Mouse (Mus musculus): ENCODE measurements around the gene Ranbp9. TPM values are rescaled to one million over a fixed set of nuclear protein-coding genes. Genes with fewer than 3 reads are reported as not detected.
A peak's percentile ranks its signal among the peaks of the same experiment; 100 is the strongest.

Ranbp9 gene
- polyA plus RNA-seq, 1 experiment from 2014 or later: 12.7 TPM

DNA sequence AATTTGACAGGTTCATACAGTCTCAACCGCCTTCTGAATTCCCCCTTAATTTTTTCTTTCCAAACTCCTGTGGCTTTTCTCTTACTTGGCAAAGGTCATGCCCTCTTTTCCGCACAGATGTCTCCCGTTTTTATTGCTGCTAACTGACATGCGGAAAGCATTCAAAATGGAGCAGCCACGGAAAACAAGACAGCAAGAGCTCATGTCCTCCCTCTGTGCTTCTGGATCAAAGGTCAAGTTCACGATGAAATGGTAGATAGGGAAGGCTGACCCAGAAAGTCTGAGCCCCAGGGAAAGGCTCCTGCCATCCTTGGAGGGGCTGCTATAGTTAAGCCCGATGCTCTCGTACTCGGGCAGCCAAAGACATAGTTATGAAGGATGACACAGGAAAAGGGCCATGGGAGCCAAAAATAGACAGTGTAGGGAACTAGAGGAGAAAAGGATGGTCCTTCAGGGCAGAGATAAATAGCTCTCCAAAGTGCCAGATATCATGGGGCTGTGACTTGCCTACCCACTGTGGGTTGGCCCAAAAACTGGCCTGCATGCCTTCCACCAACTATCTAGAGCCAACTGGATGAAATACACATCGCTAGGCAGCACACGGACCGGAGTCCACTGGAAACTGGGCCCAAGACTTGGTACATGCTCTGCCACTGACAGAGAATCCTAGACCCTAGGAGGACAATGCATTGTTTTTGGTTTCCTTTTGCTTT lies 5.6 kb upstream of the Ranbp9 start:
- no peak overlapping the region for H3K27ac ChIP-seq (replicated peaks; ENCODE audit: low read depth, low read length)
- DNase-seq (ENCODE audit: low spot score) (no peak), ATAC-seq (ENCODE audit: insufficient number of reproducible peaks, low FRiP score, low TSS enrichment, low read depth) (no peak)
- 50% methylated on average over 12 of the region's 12 CpGs for WGBS
- no peak overlapping the region for H3K9ac ChIP-seq (ENCODE audit: low read length)
- H3K4me3 ChIP-seq (ENCODE audit: low read depth, low read length): no peak overlapping the region
- no peaks in the 10 kb centered on the region for H3K9me3 ChIP-seq (ENCODE audit: control insufficient read depth, low read length)
- no peaks in the 10 kb centered on the region for H3K4me1 ChIP-seq (ENCODE audit: control insufficient read depth, insufficient read depth, low read length)
- H3K4me2 ChIP-seq (ENCODE audit: low read depth, severe bottlenecking): no peak overlapping the region
- H3K27me3 ChIP-seq (ENCODE audit: control insufficient read depth, insufficient read depth, low read length): no peaks in the 10 kb centered on the region
- H3K36me3 ChIP-seq (ENCODE audit: control insufficient read depth, insufficient read depth, low read length): no peaks in the 10 kb centered on the region

DNA sequence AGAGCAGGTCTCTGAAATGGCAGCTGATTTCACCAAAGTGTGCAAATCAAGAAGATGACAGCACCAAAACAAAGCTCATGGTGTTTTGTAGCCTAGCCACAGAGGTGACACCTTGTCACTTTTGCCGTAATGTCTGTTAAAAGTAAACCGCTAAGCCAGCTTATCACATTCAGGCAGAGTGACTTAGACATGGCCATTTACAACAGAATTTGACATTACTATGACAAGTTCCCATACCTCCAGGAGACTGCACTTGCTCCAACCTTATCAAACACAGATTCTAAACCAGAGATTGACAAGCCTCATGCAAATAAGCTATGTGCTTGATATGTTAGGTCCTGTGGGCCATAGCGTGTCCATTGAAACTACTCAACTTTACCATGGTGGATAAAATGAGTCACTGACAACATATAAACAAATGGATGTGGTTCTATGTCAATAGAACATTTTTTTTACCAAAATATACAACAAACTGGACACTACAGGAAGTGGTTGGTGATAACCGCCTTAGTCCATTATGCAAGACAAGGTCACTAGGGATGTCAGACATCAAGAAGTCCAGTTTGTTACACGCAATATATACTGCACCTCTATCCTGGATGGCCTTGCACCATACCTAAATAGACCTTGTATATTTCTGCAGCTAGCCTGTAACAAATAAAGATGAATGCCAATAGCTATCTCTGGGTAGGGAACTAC lies 4.3 kb upstream of the Ranbp9 start:
- Histone ChIP-seq H3K9ac (ENCODE audit: low read length) (no peak overlapping the region), H3K36me3 (ENCODE audit: control insufficient read depth, insufficient read depth, low read length) (no peaks in the 10 kb centered on the region), H3K27me3 (ENCODE audit: control insufficient read depth, insufficient read depth, low read length) (no peaks in the 10 kb centered on the region), H3K9me3 (ENCODE audit: control insufficient read depth, low read length) (no peaks in the 10 kb centered on the region), H3K4me2 (ENCODE audit: low read depth, severe bottlenecking) (no peak overlapping the region), H3K4me3 (ENCODE audit: low read depth, low read length) (no peak overlapping the region), H3K27ac (replicated peaks; ENCODE audit: low read depth, low read length) (no peak overlapping the region), H3K4me1 (ENCODE audit: control insufficient read depth, insufficient read depth, low read length) (no peaks in the 10 kb centered on the region)
- 92% methylated on average over 5 of the region's 5 CpGs for WGBS
- no peak for DNase-seq (ENCODE audit: low spot score)
- ATAC-seq (ENCODE audit: insufficient number of reproducible peaks, low FRiP score, low TSS enrichment, low read depth): no peak

DNA sequence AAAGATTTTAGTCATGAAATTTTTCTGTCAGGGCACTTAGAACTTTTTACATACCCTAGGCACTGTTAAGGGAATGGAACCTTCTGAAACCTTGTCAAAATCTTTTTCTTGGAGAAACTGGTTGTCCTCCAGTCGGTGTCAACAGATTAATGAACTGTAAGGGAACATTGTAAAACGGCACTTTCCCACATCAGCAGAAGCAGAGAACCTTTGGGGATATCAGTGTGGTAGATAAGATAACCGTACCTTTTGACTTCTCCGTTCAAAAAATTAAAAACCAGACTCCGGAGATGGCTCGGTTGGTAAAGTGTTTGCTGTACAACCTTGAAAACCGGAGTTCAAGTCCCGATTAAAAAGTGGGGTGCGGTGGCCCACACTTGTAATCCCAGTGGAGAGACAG lies 1.7 kb upstream of the Ranbp9 start:
- H3K27ac ChIP-seq (replicated peaks; ENCODE audit: low read depth, low read length): no peak overlapping the region
- H3K4me3 ChIP-seq (ENCODE audit: low read depth, low read length): no peak overlapping the region
- H3K4me2 ChIP-seq (ENCODE audit: low read depth, severe bottlenecking): no peak overlapping the region
- no peak for ATAC-seq (ENCODE audit: insufficient number of reproducible peaks, low FRiP score, low TSS enrichment, low read depth)
- no peaks in the 10 kb centered on the region for H3K36me3 ChIP-seq (ENCODE audit: control insufficient read depth, insufficient read depth, low read length)
- no peaks in the 10 kb centered on the region for H3K9me3 ChIP-seq (ENCODE audit: control insufficient read depth, low read length)
- 93% methylated on average over 9 of the region's 9 CpGs for WGBS
- H3K9ac ChIP-seq (ENCODE audit: low read length): no peak overlapping the region
- peaks cover 8% of the 10 kb centered on the region for H3K4me1 ChIP-seq (ENCODE audit: control insufficient read depth, insufficient read depth, low read length)
- no peaks in the 10 kb centered on the region for H3K27me3 ChIP-seq (ENCODE audit: control insufficient read depth, insufficient read depth, low read length)
- no peak for DNase-seq (ENCODE audit: low spot score)

DNA sequence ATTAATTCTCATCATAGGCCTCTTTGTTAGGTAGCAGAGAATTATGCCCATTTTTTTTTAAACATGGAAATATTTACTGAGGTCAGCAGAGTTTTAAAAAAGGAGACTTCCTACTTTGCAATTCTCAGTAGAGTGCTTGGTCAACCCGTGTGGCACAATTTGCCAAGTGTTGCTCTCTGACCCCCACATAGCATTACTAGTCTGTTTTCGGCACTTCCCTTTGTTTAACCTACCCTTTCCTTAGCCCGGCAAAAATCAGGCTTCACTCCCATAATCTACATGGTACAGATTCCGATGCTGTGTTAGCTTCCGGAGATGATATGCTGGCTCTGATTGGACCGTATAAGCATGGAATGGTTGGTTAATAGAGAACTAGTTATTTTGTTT lies 770 bp upstream of the Ranbp9 start:
- ATAC-seq (ENCODE audit: insufficient number of reproducible peaks, low FRiP score, low TSS enrichment, low read depth): 0 out of 2 replicates have a peak, but pooled peaks have one; percentile 23

DNA sequence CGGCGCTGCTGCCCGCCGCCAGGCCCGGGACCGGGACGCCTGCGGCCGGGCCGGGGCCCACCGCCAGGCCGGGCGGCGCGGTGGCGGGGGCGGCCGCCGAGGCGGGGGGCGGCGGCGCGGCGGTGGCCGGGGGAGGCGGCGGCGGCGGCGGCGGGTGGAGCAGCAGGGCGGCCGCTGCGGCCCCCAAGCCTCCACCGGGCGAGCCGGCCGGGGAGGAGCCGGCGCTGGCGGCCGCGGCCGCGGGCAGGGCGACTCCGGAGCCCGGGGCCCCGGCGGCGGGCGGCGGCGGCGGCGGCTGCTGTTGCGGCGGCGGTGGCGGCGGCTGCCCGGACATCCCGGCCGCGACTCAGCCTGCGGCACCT lies 506 bp downstream of the Ranbp9 start:
- no peak for DNase-seq (ENCODE audit: low spot score)
- H3K4me2 ChIP-seq (ENCODE audit: low read depth, severe bottlenecking): peak overlapping the region; percentile 77
- peak overlapping the region; percentile 98 for H3K4me3 ChIP-seq (ENCODE audit: low read depth, low read length)
- ATAC-seq (ENCODE audit: insufficient number of reproducible peaks, low FRiP score, low TSS enrichment, low read depth): no peak
- peak overlapping the region; percentile 98 for H3K9ac ChIP-seq (ENCODE audit: low read length)
- 0% methylated on average over 9 of the region's 67 CpGs for WGBS
- no peaks in the 10 kb centered on the region for H3K27me3 ChIP-seq (ENCODE audit: control insufficient read depth, insufficient read depth, low read length)
- H3K36me3 ChIP-seq (ENCODE audit: control insufficient read depth, insufficient read depth, low read length): no peaks in the 10 kb centered on the region
- no peaks in the 10 kb centered on the region for H3K9me3 ChIP-seq (ENCODE audit: control insufficient read depth, low read length)
- H3K4me1 ChIP-seq (ENCODE audit: control insufficient read depth, insufficient read depth, low read length): peaks cover 8% of the 10 kb centered on the region
- peak overlapping the region; percentile 99 for H3K27ac ChIP-seq (replicated peaks; ENCODE audit: low read depth, low read length)

More for the DNA sequence above, 770 bp upstream of the Ranbp9 start:
- WGBS: 44% methylated on average over 6 of the region's 6 CpGs
- Histone ChIP-seq H3K36me3 (ENCODE audit: control insufficient read depth, insufficient read depth, low read length) (no peaks in the 10 kb centered on the region), H3K4me2 (ENCODE audit: low read depth, severe bottlenecking) (peak overlapping the region; percentile 77), H3K4me1 (ENCODE audit: control insufficient read depth, insufficient read depth, low read length) (peaks cover 8% of the 10 kb centered on the region), H3K4me3 (ENCODE audit: low read depth, low read length) (peak overlapping the region; percentile 98), H3K27me3 (ENCODE audit: control insufficient read depth, insufficient read depth, low read length) (no peaks in the 10 kb centered on the region), H3K9ac (ENCODE audit: low read length) (peak overlapping the region; percentile 98), H3K9me3 (ENCODE audit: control insufficient read depth, low read length) (no peaks in the 10 kb centered on the region), H3K27ac (replicated peaks; ENCODE audit: low read depth, low read length) (peak overlapping the region; percentile 99; the same call in 1 of the 2 replicates)
- no peak for DNase-seq (ENCODE audit: low spot score)

DNA sequence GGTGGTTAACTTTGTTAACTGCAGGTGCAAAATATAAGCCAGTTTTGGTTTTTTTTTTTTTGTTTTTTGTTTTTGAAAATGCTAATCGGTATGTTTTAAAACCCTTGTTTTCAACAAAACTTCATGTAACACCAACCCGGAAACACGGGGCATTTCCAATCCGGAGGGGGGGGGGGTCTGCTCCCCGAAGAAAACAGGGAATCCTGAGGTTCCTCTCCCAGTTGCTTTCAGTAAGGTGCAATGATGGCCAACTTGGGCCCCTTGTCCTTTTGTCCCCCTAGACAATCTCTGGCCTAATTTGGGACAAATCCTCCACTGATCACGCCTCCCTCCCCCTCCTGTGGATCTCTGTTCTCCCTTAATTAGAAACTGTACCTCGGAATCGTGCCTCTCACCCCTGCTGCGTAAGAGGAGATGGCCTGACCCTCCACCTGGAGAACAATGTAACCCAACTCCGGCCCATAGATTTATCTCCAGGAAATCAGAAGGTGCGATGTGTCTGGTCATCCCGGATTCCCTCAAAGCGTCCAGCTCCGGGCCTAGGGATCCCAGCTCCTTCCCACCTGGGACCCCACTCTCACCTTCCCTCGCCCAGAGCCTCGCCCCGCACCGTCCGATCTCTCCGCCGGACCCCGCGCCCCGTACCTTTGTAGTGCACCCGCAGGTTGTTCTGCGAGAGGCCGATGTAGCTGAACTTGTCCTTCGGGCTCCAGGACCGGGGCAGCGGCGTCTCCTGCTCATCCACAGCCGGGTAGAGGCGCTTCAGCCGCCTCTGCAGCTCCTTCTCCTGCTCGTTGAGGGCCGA lies 1.1 kb downstream of the Ranbp9 start:
- Histone ChIP-seq H3K36me3 (ENCODE audit: control insufficient read depth, insufficient read depth, low read length) (no peaks in the 10 kb centered on the region), H3K4me2 (ENCODE audit: low read depth, severe bottlenecking) (peak overlapping the region; percentile 77), H3K9ac (ENCODE audit: low read length) (peak overlapping the region; percentile 98), H3K4me3 (ENCODE audit: low read depth, low read length) (peak overlapping the region; percentile 98), H3K27ac (replicated peaks; ENCODE audit: low read depth, low read length) (peak overlapping the region; percentile 99), H3K27me3 (ENCODE audit: control insufficient read depth, insufficient read depth, low read length) (no peaks in the 10 kb centered on the region), H3K4me1 (ENCODE audit: control insufficient read depth, insufficient read depth, low read length) (peaks cover 8% of the 10 kb centered on the region), H3K9me3 (ENCODE audit: control insufficient read depth, low read length) (no peaks in the 10 kb centered on the region)
- ATAC-seq (ENCODE audit: insufficient number of reproducible peaks, low FRiP score, low TSS enrichment, low read depth) (no peak), DNase-seq (ENCODE audit: low spot score) (peak; percentile 64)
- under 1% methylated on average over 36 of the region's 36 CpGs for WGBS

DNA sequence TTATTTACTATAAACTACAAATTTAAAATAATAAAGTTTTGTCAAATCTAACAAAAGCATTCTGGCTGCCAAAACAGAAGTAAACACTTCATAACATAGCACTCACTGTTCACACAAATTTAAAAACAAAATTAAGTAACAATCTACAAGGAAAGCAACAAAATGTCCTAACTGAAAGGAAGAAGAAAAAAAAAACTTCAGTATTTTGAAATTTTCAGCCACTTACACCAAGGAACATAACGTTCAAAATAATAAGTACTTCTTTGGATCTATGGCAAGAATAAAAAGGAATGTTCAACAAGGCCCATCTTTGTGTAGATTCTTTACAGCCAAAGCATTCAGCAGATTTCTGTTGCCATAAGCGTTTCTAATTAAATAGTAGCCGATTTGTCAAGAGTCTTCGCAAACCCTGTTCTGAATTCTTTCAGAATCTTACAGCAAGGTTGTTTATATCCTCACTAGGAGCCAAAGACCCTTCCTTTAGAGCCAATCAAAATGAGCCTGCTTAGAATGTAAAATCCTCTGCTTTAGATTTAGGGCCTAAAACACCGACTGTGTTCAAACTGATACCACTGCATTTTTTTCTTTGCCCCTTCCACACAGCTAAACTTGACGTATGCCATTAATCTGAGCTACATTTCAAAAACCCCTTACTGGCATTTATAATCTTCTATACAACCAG lies 1.9 kb downstream of the Ranbp9 start:
- ATAC-seq (ENCODE audit: insufficient number of reproducible peaks, low FRiP score, low TSS enrichment, low read depth): no peak
- WGBS: 25% methylated on average over 6 of the region's 6 CpGs
- H3K9me3 ChIP-seq (ENCODE audit: control insufficient read depth, low read length): no peaks in the 10 kb centered on the region

DNA sequence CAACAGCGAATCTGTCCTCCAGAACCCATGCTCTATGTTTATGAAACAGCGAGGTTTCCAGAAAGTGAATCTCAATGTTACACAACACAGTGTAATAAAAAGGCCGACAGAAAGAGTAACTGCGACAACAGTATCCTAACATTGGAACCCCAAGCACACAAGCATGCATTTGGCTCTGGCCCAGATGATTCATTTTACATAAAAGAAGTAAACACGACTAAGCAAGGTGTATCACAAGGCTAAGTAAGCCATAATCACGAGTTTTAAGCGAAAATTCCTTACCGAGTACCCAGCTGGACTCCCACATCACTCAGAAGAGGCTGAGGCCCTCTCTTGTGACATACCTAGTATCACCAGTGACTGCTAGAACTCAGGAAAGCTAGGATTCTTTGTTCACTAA lies 2.5 kb downstream of the Ranbp9 start:
- H3K4me1 ChIP-seq (ENCODE audit: control insufficient read depth, insufficient read depth, low read length): peaks cover 8% of the 10 kb centered on the region
- ATAC-seq (ENCODE audit: insufficient number of reproducible peaks, low FRiP score, low TSS enrichment, low read depth) (no peak), DNase-seq (ENCODE audit: low spot score) (no peak)
- H3K27ac ChIP-seq (replicated peaks; ENCODE audit: low read depth, low read length): no peak overlapping the region
- H3K9me3 ChIP-seq (ENCODE audit: control insufficient read depth, low read length): no peaks in the 10 kb centered on the region
- peak overlapping the region; percentile 23; the same call in 1 of the 2 replicates for H3K9ac ChIP-seq (ENCODE audit: low read length)
- peak overlapping the region; percentile 77 for H3K4me2 ChIP-seq (ENCODE audit: low read depth, severe bottlenecking)
- H3K4me3 ChIP-seq (ENCODE audit: low read depth, low read length): peak overlapping the region; percentile 23
- no peaks in the 10 kb centered on the region for H3K27me3 ChIP-seq (ENCODE audit: control insufficient read depth, insufficient read depth, low read length)
- H3K36me3 ChIP-seq (ENCODE audit: control insufficient read depth, insufficient read depth, low read length): no peaks in the 10 kb centered on the region
- WGBS: 41% methylated on average over 8 of the region's 8 CpGs

More for the DNA sequence above, 1.9 kb downstream of the Ranbp9 start:
- no peak for DNase-seq (ENCODE audit: low spot score)
- Histone ChIP-seq H3K4me1 (ENCODE audit: control insufficient read depth, insufficient read depth, low read length) (peaks cover 8% of the 10 kb centered on the region), H3K4me3 (ENCODE audit: low read depth, low read length) (peak overlapping the region; percentile 98), H3K4me2 (ENCODE audit: low read depth, severe bottlenecking) (peak overlapping the region; percentile 77), H3K9ac (ENCODE audit: low read length) (peak overlapping the region; percentile 98; the same call in 1 of the 2 replicates), H3K27me3 (ENCODE audit: control insufficient read depth, insufficient read depth, low read length) (no peaks in the 10 kb centered on the region), H3K27ac (replicated peaks; ENCODE audit: low read depth, low read length) (no peak overlapping the region), H3K36me3 (ENCODE audit: control insufficient read depth, insufficient read depth, low read length) (no peaks in the 10 kb centered on the region)

Data from limb, embryonic 11.5 days (tissue).